Mouse (Mus musculus): ENCODE measurements at regions not wholly inside any gene's neighbourhood (a gene's known extent, or its start where the extent isn't known, plus 50 kb on each side); places are given as distances from the start of the nearest gene placed in this dataset.

GRCm38 (mm10) chr11:33060352-33060751 lies 86.8 kb downstream of the Fgf18 start:
- no peak for TF ChIP-seq CTCF (IDR thresholded peaks at IDR 0.05; ENCODE audit: low read depth, low read length)
- no peak for TF ChIP-seq GATA1 (IDR thresholded peaks at IDR 0.05; ENCODE audit: borderline replicate concordance, low read length)
- no peak for TF ChIP-seq TAL1 (conservative IDR thresholded peaks at IDR 0.05; ENCODE audit: low read depth, low read length)

All from G1E (cell line).